Mouse (Mus musculus): ENCODE results near the gene Tmc8.
"Not testable (repeated sequence)": the region's sequence is repeated elsewhere in the genome, so short reads cannot be mapped to it uniquely, and the experiment has no call there.

Gene Tmc8

DNA sequence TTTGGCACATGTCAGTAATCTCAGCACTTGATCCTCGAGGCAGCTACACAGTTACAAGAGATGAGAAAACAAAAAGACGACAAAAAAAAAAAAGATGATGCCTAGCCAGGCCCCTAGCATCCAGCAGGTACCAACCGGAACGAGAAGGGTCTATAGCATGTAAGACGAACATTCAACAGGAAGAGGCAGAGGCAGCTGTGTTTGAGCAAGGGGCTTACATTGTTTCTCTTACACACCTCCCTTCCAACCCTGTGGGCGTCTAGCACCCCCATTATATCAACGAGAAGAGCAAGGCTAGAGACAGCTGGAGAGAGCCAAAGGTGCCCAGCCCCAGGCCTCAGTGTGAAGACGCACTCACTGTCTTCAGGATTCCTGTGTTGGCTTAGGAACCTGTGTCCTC lies 45.0 kb downstream of the Tmc8 start:
- DNase-seq = no peak

DNA sequence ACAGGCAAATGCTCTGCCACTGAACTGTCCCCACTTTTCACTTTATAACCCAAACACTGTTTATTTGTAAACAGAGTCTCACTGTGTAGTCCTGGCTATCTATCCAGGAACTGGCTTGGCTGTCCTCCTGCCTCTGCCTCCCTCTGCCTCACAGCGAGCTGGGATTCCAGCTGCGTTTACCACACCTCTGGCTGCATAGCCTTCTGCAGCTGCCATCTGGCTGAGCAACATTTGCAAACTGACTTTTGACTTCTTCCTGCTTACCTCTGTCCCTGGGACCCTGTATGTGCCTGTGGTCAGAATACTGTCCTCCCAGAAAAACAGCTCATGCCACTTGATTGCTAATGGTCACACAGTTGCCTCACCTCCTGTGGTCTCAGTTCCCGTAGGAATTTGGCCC lies 45.5 kb downstream of the Tmc8 start:
- no peak for DNase-seq

DNA sequence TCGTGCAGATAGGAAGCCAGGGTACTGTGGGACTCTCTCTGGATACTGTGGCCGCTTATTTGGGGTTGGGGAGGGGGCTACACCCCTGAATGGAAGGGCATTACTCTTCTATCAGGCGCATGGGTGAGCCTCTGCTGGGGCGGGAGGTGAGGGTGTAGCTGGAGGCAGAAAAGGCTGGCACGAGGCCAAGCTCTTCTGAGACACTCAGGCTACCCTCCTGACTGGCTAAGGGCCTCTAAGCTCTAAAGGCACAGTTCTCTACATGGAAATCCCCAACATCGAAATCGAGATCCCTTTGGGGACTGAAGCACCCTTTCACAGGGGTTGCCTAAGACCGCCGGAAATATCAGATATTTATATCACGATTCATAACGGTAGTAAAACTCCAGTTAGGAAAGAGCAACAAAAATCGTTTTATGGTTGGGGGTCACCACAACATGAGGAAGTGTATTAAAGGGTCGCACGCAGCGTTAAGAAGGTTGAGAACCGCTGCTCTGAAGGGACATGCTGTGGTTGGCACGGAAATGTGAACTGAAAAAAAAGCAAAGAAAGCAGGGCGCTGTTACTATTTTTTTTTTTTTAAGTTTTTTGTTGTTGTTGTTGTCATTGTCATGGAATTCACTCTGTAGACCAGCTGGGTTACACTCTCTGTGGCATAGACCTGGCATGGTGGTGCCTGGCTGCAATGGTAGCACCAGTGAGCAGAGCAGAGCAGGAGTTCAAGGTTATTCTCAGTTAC lies 46.4 kb downstream of the Tmc8 start:
- DNase-seq = no peak

DNA sequence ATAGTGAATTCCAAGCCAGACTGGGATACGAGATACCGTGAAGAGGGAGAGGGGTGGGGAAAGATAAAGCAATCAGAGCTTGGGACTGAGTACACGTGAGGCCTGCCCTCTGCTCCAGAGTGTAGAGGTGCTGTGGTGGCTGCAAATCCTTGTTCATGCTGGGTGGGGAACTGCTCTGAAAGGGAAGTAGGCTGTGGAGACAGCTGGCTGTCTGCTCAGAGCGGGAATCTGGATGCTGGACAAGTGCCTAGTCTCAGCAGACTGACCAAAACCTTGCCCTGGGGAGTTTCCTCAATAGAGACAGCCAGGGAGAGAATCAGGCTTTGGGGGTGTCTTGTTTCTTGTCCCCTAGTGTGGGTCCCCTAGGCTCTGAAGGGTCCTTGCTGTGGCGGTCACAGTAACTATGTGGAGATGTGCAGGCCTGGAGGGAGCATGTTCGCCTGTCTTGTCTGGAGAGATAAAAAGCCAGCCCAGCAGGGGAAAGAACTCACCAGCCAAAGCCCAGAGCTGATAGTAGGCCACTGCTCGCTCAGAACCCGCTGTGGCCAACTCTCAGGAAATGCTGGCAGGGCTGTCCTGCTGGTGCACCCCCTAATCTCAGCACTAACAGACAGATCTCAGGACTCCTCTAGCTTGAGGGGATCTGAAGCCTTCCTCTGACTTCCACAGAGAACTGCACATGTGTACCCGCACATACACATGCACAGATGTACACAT lies 47.2 kb downstream of the Tmc8 start:
- DNase-seq = no peak

DNA sequence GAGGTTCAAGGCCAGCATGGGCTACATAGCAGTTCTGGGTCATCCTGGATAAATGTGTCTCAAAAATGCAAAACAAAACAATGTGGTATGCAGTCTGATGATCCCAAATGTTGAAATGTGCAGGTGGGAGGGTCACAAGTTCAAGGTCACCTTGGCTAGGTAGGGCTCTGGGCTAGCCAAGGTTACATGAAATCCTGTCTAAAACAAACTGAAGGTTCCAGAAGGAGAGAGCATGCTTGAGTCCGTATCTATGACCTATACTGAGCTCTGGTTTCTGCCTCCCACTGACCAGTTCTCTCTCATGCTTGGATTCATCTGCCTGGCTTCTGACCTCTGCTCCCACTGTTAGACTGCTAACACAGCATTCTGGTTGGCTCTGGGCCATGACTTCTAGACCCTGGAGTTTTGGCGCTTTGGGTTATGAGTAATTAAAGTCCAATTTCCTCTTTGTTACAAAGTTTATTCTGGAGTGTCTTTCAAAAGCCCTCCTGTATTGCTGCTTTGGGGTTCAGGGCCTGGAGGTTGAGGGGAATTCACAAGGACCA lies 47.9 kb downstream of the Tmc8 start:
- no peak for DNase-seq

DNA sequence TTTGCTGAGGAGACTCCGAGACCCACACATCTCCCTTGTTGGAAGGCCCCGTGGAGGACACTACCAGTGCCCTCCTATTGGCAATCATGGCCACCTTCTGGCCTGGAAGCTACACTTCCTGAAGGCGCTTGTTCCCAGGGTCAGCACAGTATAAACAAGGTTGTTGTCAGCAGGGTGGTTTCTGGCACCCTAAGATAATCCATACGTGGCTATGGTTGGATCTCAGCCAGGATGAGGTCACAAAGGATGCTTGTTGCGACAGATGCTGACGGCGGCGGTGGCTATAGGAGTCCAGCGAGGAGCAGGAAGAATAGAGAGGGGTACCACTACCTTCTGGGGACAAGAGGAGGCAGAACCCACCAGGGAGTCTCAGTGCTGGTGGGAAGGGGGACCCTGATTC lies 48.5 kb downstream of the Tmc8 start:
- DNase-seq = no peak

DNA sequence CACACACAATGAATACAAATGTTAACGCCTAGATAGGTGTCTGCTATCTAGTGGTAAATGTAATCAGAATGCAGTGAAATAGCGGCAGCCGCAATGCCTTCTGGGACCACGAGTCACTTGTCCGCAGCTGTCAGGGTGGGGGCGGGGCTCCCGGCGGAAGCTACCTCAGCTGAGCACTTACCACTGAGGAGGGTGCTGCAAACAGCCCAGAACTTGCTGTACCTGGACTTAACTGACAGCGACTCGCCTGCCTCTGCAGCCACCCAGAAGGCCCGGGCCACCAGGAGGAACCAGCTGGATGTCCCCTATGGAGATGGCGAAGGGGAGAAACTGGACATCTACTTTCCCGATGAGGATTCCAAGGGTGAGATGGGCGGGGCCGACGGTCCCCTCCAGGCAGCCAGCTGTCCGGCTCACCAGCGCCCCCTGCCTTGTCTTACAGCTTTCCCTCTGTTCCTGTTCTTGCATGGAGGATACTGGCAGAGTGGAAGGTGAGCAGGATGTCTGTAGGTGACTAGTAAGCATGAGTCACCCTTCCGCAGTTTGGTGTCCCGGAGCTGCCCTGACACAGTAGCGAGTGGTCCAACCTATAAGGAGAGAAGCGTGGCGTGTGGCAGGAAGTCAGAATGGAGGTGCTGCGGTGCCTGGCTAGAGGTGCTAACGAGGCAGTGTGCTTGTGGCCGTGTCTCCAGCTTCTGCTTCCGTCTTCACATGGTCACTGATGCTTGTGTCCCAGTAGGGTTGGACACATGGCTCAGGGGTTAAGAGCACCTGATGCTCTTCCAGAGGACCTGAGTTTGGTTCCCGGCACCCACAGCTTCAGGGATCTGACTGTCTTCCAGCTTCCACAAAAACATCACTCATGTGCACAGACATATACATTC lies 50.5 kb downstream of the Tmc8 start:
- peak; percentile 37 for DNase-seq

DNA sequence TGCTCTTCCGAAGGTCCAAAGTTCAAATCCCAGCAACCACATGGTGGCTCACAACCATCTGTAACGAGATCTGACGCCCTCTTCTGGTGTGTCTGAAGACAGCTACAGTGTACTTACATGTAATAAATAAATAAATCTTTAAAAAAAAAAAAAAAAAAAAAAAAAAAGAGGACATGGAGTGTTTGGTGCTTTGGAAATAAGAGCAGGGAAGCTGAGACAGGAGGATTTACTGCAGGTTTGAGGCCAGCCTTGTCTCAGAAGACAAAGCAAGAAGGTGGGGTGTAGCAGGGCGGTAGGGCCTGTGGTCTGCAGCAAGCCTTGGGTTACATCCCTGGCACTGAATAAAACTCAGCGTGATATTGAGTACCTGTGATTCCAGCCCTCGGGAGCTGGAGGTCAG lies 51.6 kb downstream of the Tmc8 start:
- not testable (repeated sequence) for DNase-seq

DNA sequence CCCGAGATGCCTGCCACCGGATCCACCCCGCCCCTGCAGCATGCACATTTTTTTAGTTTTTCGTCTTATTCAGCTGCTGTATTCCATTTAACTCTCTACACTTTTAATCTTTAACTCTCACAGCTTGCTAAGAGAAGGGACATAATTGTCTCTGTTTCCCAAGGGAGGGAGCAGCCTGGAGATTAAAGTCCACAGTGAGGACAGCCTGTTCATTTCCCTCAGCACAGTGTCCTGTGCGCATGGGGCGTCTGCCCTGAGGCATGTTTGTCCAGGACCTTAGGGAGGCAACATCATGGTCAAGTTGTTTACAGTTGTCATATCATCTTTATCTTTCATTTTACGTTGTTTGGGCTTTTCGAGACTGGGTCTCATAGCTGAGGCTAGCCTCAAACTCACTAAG lies 52.2 kb downstream of the Tmc8 start:
- DNase-seq = no peak

DNA sequence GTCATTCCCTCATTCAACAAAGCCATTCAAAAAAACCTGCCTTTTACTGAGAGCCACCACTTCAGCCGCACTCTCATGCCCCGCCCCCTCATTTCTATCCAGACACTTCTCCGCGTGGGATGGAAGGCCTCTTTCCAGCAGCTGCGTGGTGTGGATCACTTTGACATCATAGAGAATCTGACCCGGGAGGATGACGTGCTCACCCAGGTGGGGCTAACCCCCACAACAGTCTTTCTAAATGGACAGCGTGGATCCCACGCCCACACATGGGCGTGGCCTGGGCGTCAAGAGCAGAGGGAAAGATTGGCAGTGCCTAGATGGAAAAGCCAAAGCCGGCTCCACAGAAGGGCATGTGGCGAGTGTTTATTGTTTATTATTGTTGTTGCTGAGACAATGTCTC lies 54.4 kb downstream of the Tmc8 start:
- DNase-seq = no peak

DNA sequence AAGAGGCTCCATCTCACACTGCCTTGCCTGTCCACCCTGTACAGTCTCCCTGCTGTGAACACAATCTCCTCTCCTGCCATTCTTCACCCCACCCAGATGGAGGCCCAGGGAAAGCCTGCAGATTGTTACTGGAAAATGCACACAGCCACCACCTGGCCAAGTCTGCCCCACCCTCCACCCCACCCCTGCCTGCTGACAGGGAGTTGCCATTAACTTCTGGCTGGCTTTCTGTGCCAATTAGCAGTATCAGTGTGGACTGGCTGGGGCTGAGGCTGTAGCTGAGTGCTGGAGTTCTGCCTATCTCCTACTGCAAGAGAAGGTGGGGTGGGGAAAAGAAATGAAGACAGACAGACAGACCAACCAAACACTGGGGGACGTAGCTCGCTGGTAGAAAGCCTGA lies 56.7 kb downstream of the Tmc8 start:
- DNase-seq = no peak

DNA sequence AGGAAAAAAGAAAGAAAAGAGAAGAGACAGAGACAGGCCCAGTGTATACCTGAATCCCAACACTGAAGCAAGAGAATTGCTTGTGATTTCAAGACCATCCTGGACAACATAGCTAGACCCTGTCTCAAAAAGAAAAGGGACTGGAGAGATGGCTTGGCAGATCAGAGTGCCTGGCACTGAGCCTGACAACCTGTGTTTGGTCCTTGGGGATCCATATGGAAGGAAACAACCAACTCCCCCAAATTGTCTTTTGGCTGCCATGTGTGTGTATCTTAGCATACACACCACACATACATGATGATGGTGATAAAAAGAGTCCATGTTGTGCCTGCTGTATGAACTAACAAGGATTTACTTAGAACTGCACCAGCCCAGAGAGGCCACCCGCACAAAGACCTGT lies 57.1 kb downstream of the Tmc8 start:
- no peak for DNase-seq

DNA sequence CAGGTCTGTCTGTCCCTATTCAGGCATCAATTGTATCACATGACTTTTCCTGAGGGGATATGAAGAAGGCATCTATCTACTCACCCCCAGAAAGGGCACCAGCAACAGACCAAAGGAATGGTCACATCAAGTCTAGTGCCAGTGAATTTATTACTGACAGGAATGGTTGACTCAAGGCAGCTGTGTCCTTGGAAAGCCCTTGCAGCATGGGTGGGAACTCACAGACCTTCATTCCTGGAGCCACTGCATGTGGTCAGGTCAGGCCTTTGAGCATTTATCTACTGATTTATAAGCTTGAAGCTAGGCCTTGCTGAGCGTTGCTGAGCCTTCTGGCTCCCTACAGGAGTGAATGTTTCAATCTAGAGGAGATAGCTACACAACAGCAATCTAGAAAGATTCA lies 59.0 kb downstream of the Tmc8 start:
- DNase-seq = no peak
